Mouse (Mus musculus): ENCODE data around the gene D130040H23Rik.
"Not testable (repeated sequence)": the region's sequence is repeated elsewhere in the genome, so short reads cannot be mapped to it uniquely, and the experiment has no call there.

The D130040H23Rik gene

DNA sequence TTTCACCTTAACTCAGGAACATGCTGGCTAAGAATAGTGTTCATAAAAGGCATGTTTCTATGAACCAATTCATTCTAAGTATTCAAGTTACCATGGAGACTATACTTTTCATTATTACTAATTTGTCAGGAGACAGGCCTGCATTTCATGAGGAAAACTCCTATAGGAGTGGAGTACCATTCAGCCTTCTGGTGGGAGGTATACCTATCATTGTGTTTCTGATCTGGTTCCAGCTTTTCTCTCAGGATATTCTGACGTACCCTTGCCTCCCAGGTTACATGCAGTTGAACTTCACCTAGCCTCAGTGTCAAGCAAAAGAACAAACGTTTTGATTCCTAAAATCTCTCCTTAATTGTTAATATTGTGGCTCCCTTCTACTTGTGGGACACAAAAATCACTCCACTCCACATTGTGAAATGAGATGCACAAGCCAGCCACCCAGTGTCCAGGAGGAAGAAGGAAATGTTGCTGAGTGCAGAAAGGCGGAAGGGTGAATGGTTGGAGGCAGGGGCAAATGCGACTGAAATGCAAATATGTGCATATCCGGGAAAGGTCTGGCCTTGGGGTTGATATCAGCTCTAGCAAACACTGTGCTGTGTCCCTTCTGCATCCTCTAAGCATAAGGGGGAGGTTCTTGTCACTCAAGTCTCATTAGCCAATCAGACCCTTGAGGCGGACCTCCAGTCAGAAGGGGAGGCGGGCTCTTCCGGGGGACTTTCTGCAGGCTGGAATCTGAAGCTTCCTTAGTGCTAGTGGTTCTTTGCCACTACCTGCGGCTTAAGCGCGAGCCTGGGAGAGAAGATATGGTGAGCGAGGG, at the start of gene D130040H23Rik:
D130040H23Rik (plus strand) TSS at position 695 of the 817 bp plus-strand sequence.
- no peak for TF ChIP-seq CTCF (conservative IDR thresholded peaks at IDR 0.05; ENCODE audit: low read length)
- TF ChIP-seq POU5F1 (IDR thresholded peaks at IDR 0.05; ENCODE audit: borderline replicate concordance, low read length), result peak; percentile 40; the same call in 1 of the 2 replicates
- no peak for TF ChIP-seq NANOG (IDR thresholded peaks at IDR 0.05; ENCODE audit: borderline replicate concordance, low read length)
- Histone ChIP-seq H3K4me1 (replicated peaks; ENCODE audit: low read depth, low read length) (peaks cover 22% of the 10 kb centered on the region), H3K36me3 (ENCODE audit: insufficient read depth, low read length) (peaks cover 7% of the 10 kb centered on the region; the same call in 1 of the 2 replicates), H3K27me3 (ENCODE audit: insufficient read depth, low read length) (no peaks in the 10 kb centered on the region), H3K4me3 (replicated peaks; ENCODE audit: low read length) (peak within 1 kb of the TSS; percentile 86), H3K9me3 (ENCODE audit: low read length) (no peaks in the 10 kb centered on the region)

- H3K27me3 ChIP-seq (ENCODE audit: insufficient read depth, low read length), result no peaks in the 10 kb centered on the region
- H3K4me1 ChIP-seq (replicated peaks; ENCODE audit: low read depth, low read length), result no peaks in the 10 kb centered on the region
- peaks cover 19% of the 10 kb centered on the region for H3K9me3 ChIP-seq (ENCODE audit: low read length)
- TF ChIP-seq NANOG (IDR thresholded peaks at IDR 0.05; ENCODE audit: borderline replicate concordance, low read length), result no peak
- no peak for TF ChIP-seq POU5F1 (IDR thresholded peaks at IDR 0.05; ENCODE audit: borderline replicate concordance, low read length)
- TF ChIP-seq CTCF (conservative IDR thresholded peaks at IDR 0.05; ENCODE audit: low read length), result no peak
- H3K36me3 ChIP-seq (ENCODE audit: insufficient read depth, low read length), result no peaks in the 10 kb centered on the region
- H3K4me3 ChIP-seq (replicated peaks; ENCODE audit: low read length), result no peak overlapping the region
Measured at GRCm38 (mm10) chr8:69242541-69242940, 28.3 kb upstream of the D130040H23Rik start.

GRCm38 (mm10) chr8:69268525-69268924, 2.4 kb upstream of the D130040H23Rik start:
- no peak overlapping the region for H3K4me3 ChIP-seq (replicated peaks; ENCODE audit: low read length)
- no peaks in the 10 kb centered on the region for H3K9me3 ChIP-seq (ENCODE audit: low read length)
- TF ChIP-seq POU5F1 (IDR thresholded peaks at IDR 0.05; ENCODE audit: borderline replicate concordance, low read length), result no peak
- TF ChIP-seq NANOG (IDR thresholded peaks at IDR 0.05; ENCODE audit: borderline replicate concordance, low read length), result no peak
- no peak for TF ChIP-seq CTCF (conservative IDR thresholded peaks at IDR 0.05; ENCODE audit: low read length)
- H3K4me1 ChIP-seq (replicated peaks; ENCODE audit: low read depth, low read length), result peaks cover 22% of the 10 kb centered on the region
- H3K27me3 ChIP-seq (ENCODE audit: insufficient read depth, low read length), result no peaks in the 10 kb centered on the region
- no peaks in the 10 kb centered on the region for H3K36me3 ChIP-seq (ENCODE audit: insufficient read depth, low read length)

GRCm38 (mm10) chr8:69271203-69271554, 299 bp downstream of the D130040H23Rik start:
- no peak for TF ChIP-seq POU5F1 (IDR thresholded peaks at IDR 0.05; ENCODE audit: borderline replicate concordance, low read length)
- no peak for TF ChIP-seq CTCF (conservative IDR thresholded peaks at IDR 0.05; ENCODE audit: low read length)
- TF ChIP-seq NANOG (IDR thresholded peaks at IDR 0.05; ENCODE audit: borderline replicate concordance, low read length), result no peak
- Histone ChIP-seq H3K9me3 (ENCODE audit: low read length) (no peaks in the 10 kb centered on the region), H3K27me3 (ENCODE audit: insufficient read depth, low read length) (no peaks in the 10 kb centered on the region), H3K36me3 (ENCODE audit: insufficient read depth, low read length) (peaks cover 7% of the 10 kb centered on the region; the same call in 1 of the 2 replicates), H3K4me1 (replicated peaks; ENCODE audit: low read depth, low read length) (peaks cover 22% of the 10 kb centered on the region), H3K4me3 (replicated peaks; ENCODE audit: low read length) (peak overlapping the region; percentile 86)

DNA sequence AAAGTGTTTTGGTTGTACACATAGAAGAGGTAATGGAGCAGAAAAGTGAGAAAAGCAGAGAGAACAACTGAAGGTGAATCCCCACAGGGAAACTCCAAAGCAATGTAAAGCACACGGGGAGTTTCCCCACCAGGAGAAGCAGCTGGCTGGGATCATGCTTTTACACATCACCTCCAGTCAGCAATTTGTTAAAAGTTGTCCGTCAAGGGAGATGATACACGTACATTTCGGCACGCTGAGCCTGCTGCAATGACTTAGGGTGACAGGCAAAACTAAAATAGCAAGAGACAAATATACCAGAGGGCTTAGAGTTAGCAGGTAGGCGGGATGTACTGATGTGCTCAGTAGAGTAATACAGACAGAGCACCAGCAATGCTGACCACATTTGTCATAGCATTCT, 1.6 kb downstream of the D130040H23Rik start:
- H3K9me3 ChIP-seq (ENCODE audit: low read length), result no peaks in the 10 kb centered on the region
- H3K27me3 ChIP-seq (ENCODE audit: insufficient read depth, low read length), result no peaks in the 10 kb centered on the region
- H3K4me3 ChIP-seq (replicated peaks; ENCODE audit: low read length), result no peak overlapping the region
- H3K36me3 ChIP-seq (ENCODE audit: insufficient read depth, low read length), result peaks cover 7% of the 10 kb centered on the region; the same call in 1 of the 2 replicates
- TF ChIP-seq POU5F1 (IDR thresholded peaks at IDR 0.05; ENCODE audit: borderline replicate concordance, low read length), result no peak
- no peak for TF ChIP-seq NANOG (IDR thresholded peaks at IDR 0.05; ENCODE audit: borderline replicate concordance, low read length)
- no peak for TF ChIP-seq CTCF (conservative IDR thresholded peaks at IDR 0.05; ENCODE audit: low read length)
- H3K4me1 ChIP-seq (replicated peaks; ENCODE audit: low read depth, low read length), result peaks cover 22% of the 10 kb centered on the region

- peaks cover 18% of the 10 kb centered on the region for H3K9me3 ChIP-seq (ENCODE audit: low read length)
- TF ChIP-seq POU5F1 (IDR thresholded peaks at IDR 0.05; ENCODE audit: borderline replicate concordance, low read length), result no peak
- TF ChIP-seq CTCF (conservative IDR thresholded peaks at IDR 0.05; ENCODE audit: low read length), result no peak
- no peak for TF ChIP-seq NANOG (IDR thresholded peaks at IDR 0.05; ENCODE audit: borderline replicate concordance, low read length)
- H3K4me1 ChIP-seq (replicated peaks; ENCODE audit: low read depth, low read length), result peaks cover 3% of the 10 kb centered on the region; the same call in 1 of the 2 replicates
- no peaks in the 10 kb centered on the region for H3K27me3 ChIP-seq (ENCODE audit: insufficient read depth, low read length)
- H3K36me3 ChIP-seq (ENCODE audit: insufficient read depth, low read length), result no peaks in the 10 kb centered on the region
- no peak overlapping the region for H3K4me3 ChIP-seq (replicated peaks; ENCODE audit: low read length)
Measured at GRCm38 (mm10) chr8:69324771-69325170, 53.9 kb downstream of the D130040H23Rik start.

DNA sequence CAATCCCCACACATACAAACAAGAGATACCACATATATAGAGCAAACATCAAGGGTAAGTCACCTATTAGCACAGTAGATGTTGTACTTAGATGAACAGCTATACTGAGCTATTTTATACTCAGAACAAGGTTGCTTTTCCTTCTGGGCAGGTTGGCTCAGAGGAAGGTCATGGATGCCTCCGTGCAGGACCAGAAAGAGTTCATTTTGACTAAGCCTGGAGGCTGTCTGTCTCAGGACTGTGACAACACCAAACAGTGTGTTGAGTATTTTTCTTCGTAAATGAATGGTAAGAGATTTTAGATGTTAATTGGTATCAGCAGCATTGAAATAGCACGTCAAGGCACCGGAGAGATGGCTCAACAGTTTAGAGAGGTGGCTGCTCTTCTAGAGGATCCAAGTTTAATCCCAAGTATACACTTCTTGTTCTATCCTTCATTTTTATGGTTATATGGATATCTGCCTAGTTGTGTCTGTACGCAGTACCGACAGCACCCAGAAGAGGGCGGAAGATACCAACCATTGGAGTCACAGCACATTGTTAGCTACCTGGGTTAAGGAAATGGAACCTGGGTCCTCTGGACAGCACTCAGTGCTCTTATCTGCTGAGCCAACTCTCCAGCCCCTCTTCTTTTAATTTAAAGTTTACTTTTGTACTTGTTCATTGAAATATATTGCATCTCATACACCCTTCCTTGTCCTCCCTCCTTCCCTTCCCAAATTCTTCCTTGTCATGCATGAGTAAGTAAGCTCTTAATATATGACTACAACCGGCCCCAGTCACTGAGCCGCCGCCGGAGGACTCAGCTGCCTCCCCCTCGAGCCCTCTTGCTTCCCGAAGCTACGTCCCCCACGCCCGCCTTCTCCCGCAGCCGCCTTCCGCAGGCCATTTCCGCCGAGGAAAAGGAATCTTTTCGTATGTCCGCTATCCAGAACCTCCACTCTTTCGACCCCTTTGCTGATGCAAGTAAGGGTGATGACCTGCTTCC, 57.7 kb downstream of the D130040H23Rik start:
- no peaks in the 10 kb centered on the region for H3K36me3 ChIP-seq (ENCODE audit: insufficient read depth, low read length)
- H3K27me3 ChIP-seq (ENCODE audit: insufficient read depth, low read length), result no peaks in the 10 kb centered on the region
- no peaks in the 10 kb centered on the region for H3K4me1 ChIP-seq (replicated peaks; ENCODE audit: low read depth, low read length)
- H3K9me3 ChIP-seq (ENCODE audit: low read length), result peaks cover 13% of the 10 kb centered on the region
- H3K4me3 ChIP-seq (replicated peaks; ENCODE audit: low read length), result peak overlapping the region; percentile 41
- TF ChIP-seq POU5F1 (IDR thresholded peaks at IDR 0.05; ENCODE audit: borderline replicate concordance, low read length) (no peak), CTCF (conservative IDR thresholded peaks at IDR 0.05; ENCODE audit: low read length) (peak; percentile 85), NANOG (IDR thresholded peaks at IDR 0.05; ENCODE audit: borderline replicate concordance, low read length) (no peak)

- not testable (repeated sequence) for H3K27me3 ChIP-seq (ENCODE audit: insufficient read depth, low read length); H3K9me3 ChIP-seq (ENCODE audit: low read length); H3K36me3 ChIP-seq (ENCODE audit: insufficient read depth, low read length); H3K4me1 ChIP-seq (replicated peaks; ENCODE audit: low read depth, low read length)
- peak overlapping the region; percentile 41 for H3K4me3 ChIP-seq (replicated peaks; ENCODE audit: low read length)
Measured at GRCm38 (mm10) chr8:69329289-69329688, 58.4 kb downstream of the D130040H23Rik start.

Data from E14TG2a.4 (cell line).